Mouse (Mus musculus): ENCODE measurements around the gene Vars.

DNA sequence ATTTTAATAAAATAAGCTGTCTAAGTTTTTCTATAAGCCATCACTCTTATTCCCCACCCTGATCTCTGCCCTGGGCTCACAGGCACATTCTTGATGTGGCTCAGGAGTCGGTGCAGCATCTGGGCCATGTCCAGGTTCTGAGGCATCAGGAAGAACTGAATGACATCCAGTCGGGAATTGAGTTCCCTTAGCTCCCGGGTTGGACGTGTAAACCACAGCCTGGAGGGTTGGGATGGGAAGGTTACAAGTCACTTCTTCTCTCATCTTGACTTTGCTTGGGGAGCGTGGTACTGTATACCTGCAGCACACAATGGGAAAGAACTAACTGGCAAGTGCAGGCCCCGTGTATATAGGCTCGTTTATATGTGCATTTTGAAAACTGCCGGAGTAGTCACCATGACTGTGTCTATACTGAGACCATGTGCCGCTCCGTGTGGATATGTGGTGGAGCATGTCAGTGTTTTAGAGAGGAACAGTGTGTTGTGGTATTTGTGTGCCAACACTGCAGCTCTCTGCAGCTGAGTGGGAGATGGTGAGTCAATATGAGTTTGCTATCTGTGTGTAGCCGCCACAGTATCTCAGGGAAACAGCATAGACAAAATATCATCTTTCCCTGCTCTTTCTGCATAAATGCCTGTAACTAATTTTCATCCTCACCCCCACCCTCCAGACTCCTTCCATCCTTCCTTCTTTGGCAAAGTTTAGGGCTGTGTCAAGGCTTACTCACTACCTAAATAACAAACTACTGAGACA, 38.5 kb downstream of the Vars start:
- TF ChIP-seq CTCF (conservative IDR thresholded peaks at IDR 0.05; ENCODE audit: low read length): no peak
- TF ChIP-seq POU5F1 (IDR thresholded peaks at IDR 0.05; ENCODE audit: borderline replicate concordance, low read length): no peak
- TF ChIP-seq NANOG (IDR thresholded peaks at IDR 0.05; ENCODE audit: borderline replicate concordance, low read length): no peak
